Mouse (Mus musculus): ENCODE results near the gene P4hb. TPM values are rescaled to one million over a fixed set of nuclear protein-coding genes. Genes with fewer than 3 reads are reported as not detected.
A peak's percentile ranks its signal among the peaks of the same experiment; 100 is the strongest.
"Not testable (repeated sequence)": the region's sequence is repeated elsewhere in the genome, so short reads cannot be mapped to it uniquely, and the experiment has no call there.

P4hb gene
- polyA plus RNA-seq, 1 experiment from 2014 or later, result 252 TPM

DNA sequence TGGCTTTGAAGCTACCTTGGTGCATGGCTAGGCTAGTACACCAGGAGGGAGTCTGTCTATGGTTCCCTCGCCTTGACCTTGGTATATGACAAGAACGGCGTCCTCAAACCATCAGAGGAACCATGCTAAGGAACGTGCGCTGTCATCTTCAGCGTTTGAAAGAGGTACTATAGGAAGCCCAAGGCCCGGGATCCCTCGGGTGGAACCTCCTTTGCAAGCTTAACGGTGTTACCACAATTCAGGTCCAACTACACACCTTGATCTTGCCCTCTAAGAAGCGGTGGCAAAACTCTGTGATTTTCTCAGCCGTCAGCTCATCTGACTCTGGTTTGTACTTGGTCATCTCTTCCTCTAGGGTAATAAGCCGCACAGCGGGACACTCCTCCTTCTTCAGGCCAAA, 10.1 kb downstream of the P4hb start:
- no peak overlapping the region for H3K9ac ChIP-seq (ENCODE audit: low read depth, low read length)
- peaks cover 66% of the 10 kb centered on the region for H3K36me3 ChIP-seq (ENCODE audit: control insufficient read depth, insufficient read depth, low read length)
- 97% methylated on average over 13 of the region's 13 CpGs for WGBS
- H3K27me3 ChIP-seq (replicated peaks; ENCODE audit: control insufficient read depth, insufficient read depth, low read length), result no peaks in the 10 kb centered on the region
- H3K27ac ChIP-seq (ENCODE audit: low read depth, low read length), result no peak overlapping the region
- no peak for ATAC-seq
- H3K9me3 ChIP-seq (ENCODE audit: control insufficient read depth, low read length), result no peaks in the 10 kb centered on the region
- H3K4me2 ChIP-seq (ENCODE audit: low read length), result no peak overlapping the region
- H3K4me3 ChIP-seq (ENCODE audit: low read length), result no peak overlapping the region
- no peaks in the 10 kb centered on the region for H3K4me1 ChIP-seq (ENCODE audit: control insufficient read depth, insufficient read depth, low read depth, low read length)

DNA sequence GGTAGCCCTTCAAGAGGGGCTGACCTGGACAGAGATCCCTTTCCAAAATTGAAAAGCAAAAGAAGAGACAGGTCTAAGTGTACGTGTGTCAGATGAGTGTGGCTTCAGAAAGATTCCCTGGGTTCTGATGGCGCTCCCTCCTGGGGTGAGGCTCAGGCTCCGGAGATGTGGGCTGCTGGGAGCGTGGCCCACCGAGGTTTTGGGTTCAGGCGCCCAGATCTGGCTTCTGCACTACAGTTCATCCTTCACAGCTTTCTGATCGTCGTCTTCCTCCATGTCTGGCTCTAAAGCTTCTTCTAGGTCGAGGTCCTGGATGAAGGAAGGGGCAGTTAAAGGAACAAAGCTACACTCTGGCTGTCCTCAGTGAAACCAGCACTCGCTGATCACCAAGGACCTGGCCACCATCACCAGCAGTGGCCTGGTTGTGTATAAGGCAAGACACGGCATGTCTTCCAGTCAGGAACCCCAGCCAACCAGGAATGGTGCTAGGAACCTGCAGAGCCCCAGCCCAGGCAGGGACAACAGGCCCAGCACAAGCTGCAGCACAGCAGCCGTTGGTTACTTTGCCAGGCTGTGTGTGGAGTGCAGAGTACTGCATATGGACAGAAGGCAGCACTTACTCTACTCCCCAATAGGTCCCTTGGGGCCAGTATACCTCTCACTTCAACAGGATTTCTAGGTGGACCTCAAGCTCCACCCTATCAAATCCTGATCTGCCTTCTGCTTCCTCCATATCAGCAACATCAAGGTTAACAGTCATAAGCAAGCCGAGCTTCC, 11.9 kb downstream of the P4hb start:
- Histone ChIP-seq H3K4me1 (ENCODE audit: control insufficient read depth, insufficient read depth, low read depth, low read length) (no peaks in the 10 kb centered on the region), H3K27ac (ENCODE audit: low read depth, low read length) (no peak overlapping the region), H3K9ac (ENCODE audit: low read depth, low read length) (no peak overlapping the region), H3K9me3 (ENCODE audit: control insufficient read depth, low read length) (no peaks in the 10 kb centered on the region), H3K27me3 (replicated peaks; ENCODE audit: control insufficient read depth, insufficient read depth, low read length) (no peaks in the 10 kb centered on the region), H3K36me3 (ENCODE audit: control insufficient read depth, insufficient read depth, low read length) (peaks cover 57% of the 10 kb centered on the region), H3K4me2 (ENCODE audit: low read length) (no peak overlapping the region), H3K4me3 (ENCODE audit: low read length) (no peak overlapping the region)
- ATAC-seq, result no peak
- whole genome bisulfite sequencing, result 94% methylated on average over 13 of the region's 13 CpGs

DNA sequence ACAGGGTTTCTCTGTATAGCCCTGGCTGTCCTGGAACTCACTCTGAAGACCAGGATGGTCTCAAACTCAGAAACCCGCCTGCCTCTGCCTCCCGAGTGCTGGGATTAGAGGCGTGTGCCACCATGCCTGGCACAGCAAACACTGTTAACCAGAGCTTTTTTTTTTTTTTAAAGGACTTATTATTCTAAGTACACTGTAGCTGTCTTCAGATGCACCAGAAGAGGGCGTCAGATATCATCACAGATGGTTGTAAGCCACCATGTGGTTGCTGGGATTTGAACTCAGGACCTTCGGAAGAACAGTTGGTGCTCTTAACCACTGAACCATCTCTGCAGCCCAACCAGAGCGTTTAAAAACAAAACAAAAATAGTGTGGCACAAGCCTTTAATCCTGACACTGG, 14.2 kb downstream of the P4hb start:
- H3K4me3 ChIP-seq (ENCODE audit: low read length); H3K27ac ChIP-seq (ENCODE audit: low read depth, low read length); H3K27me3 ChIP-seq (replicated peaks; ENCODE audit: control insufficient read depth, insufficient read depth, low read length); H3K9ac ChIP-seq (ENCODE audit: low read depth, low read length); H3K4me2 ChIP-seq (ENCODE audit: low read length); H3K4me1 ChIP-seq (ENCODE audit: control insufficient read depth, insufficient read depth, low read depth, low read length); ATAC-seq; H3K9me3 ChIP-seq (ENCODE audit: control insufficient read depth, low read length): not testable (repeated sequence)
- H3K36me3 ChIP-seq (ENCODE audit: control insufficient read depth, insufficient read depth, low read length), result peaks cover 44% of the 10 kb centered on the region
- 88% methylated on average over 6 of the region's 6 CpGs for WGBS

DNA sequence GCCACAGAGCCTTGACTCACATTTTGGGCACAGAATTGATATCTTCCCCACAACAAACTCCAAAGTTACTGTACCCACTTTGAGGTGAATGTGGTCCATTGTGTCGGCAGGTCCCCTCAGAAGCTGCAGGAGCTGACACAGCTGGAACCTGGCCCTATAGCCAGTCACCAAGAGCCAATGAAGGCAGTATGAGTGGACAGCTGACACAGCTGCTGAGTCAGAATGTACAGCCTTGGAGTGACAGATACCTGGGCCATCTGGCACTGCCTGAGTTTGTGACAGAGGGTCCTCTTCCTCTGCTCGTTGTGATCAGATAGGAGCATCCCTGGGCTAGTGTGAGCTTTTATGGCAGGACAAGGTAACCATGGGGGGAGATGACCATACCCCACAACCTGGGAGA, 17.8 kb downstream of the P4hb start:
- no peak overlapping the region for H3K4me2 ChIP-seq (ENCODE audit: low read length)
- no peak overlapping the region for H3K9ac ChIP-seq (ENCODE audit: low read depth, low read length)
- 86% methylated on average over 2 of the region's 2 CpGs for WGBS
- no peak for ATAC-seq
- peaks cover 2% of the 10 kb centered on the region for H3K4me1 ChIP-seq (ENCODE audit: control insufficient read depth, insufficient read depth, low read depth, low read length)
- H3K27me3 ChIP-seq (replicated peaks; ENCODE audit: control insufficient read depth, insufficient read depth, low read length), result no peaks in the 10 kb centered on the region
- peaks cover 9% of the 10 kb centered on the region; the same call in 1 of the 2 replicates for H3K36me3 ChIP-seq (ENCODE audit: control insufficient read depth, insufficient read depth, low read length)
- no peak overlapping the region for H3K4me3 ChIP-seq (ENCODE audit: low read length)
- no peak overlapping the region for H3K27ac ChIP-seq (ENCODE audit: low read depth, low read length)
- no peaks in the 10 kb centered on the region for H3K9me3 ChIP-seq (ENCODE audit: control insufficient read depth, low read length)

DNA sequence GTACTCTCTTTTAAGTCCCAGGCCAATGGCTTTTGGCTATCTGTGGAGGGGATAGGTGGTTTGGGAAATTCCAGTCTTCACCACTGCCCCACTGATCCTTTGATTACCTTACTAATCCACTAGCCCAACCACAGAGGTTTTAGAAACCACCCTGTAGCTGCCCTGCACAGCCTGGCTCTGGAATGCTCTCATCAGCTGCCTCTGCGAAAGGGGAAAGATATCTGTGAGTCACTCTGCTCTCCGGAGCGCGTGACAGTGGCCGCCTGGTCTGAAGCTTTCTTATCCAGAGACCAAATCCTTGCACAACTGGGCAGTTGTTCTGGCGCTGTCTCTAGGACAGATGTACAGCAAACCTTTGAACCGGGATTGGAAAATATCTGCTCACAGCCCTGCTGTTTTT, 18.2 kb downstream of the P4hb start:
- peaks cover 6% of the 10 kb centered on the region for H3K4me1 ChIP-seq (ENCODE audit: control insufficient read depth, insufficient read depth, low read depth, low read length)
- H3K36me3 ChIP-seq (ENCODE audit: control insufficient read depth, insufficient read depth, low read length), result peaks cover 5% of the 10 kb centered on the region; the same call in 1 of the 2 replicates
- WGBS, result 86% methylated on average over 7 of the region's 7 CpGs
- no peak overlapping the region for H3K4me2 ChIP-seq (ENCODE audit: low read length)
- H3K27ac ChIP-seq (ENCODE audit: low read depth, low read length), result no peak overlapping the region
- H3K9ac ChIP-seq (ENCODE audit: low read depth, low read length), result no peak overlapping the region
- no peaks in the 10 kb centered on the region for H3K9me3 ChIP-seq (ENCODE audit: control insufficient read depth, low read length)
- no peaks in the 10 kb centered on the region for H3K27me3 ChIP-seq (replicated peaks; ENCODE audit: control insufficient read depth, insufficient read depth, low read length)
- H3K4me3 ChIP-seq (ENCODE audit: low read length), result no peak overlapping the region
- ATAC-seq, result no peak

DNA sequence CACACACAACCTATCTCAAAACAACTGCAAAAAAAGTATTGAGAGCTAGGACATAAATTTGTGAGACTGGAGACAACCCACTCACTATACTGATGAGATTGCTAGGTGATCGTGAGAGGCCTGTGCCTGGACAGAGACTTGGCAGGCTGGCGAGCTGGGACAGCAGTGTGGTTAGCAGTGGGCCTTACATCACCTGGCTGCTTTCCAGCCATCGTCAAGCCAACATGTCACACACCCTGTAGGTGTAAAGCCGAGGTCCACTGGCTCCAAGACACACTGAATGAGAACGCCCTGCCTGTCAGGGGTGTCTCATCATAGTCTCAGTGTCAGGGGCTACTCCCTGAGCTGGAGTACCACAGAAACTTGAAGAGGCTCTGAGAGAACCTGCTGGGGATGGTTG, 20.3 kb downstream of the P4hb start:
- H3K4me1 ChIP-seq (ENCODE audit: control insufficient read depth, insufficient read depth, low read depth, low read length), result peaks cover 18% of the 10 kb centered on the region
- no peaks in the 10 kb centered on the region for H3K9me3 ChIP-seq (ENCODE audit: control insufficient read depth, low read length)
- no peaks in the 10 kb centered on the region for H3K27me3 ChIP-seq (replicated peaks; ENCODE audit: control insufficient read depth, insufficient read depth, low read length)
- WGBS, result 83% methylated on average over 5 of the region's 5 CpGs
- no peak overlapping the region for H3K27ac ChIP-seq (ENCODE audit: low read depth, low read length)
- H3K36me3 ChIP-seq (ENCODE audit: control insufficient read depth, insufficient read depth, low read length), result no peaks in the 10 kb centered on the region
- no peak overlapping the region for H3K9ac ChIP-seq (ENCODE audit: low read depth, low read length)
- no peak overlapping the region for H3K4me2 ChIP-seq (ENCODE audit: low read length)
- no peak overlapping the region for H3K4me3 ChIP-seq (ENCODE audit: low read length)
- ATAC-seq, result no peak

GRCm38 (mm10) chr11:120550810-120551440, 22.1 kb downstream of the P4hb start, which contains the start of gene Ppp1r27:
Ppp1r27 (minus strand) TSS chr11:120551132.
- 93% methylated on average over 28 of the region's 28 CpGs for WGBS
- peak within 1 kb of the TSS; percentile 87 for H3K9ac ChIP-seq (ENCODE audit: low read depth, low read length)
- peaks cover 20% of the 10 kb centered on the region for H3K4me1 ChIP-seq (ENCODE audit: control insufficient read depth, insufficient read depth, low read depth, low read length)
- H3K27me3 ChIP-seq (replicated peaks; ENCODE audit: control insufficient read depth, insufficient read depth, low read length), result no peaks in the 10 kb centered on the region
- ATAC-seq, result no peak
- H3K27ac ChIP-seq (ENCODE audit: low read depth, low read length), result peak within 1 kb of the TSS; percentile 90
- no peaks in the 10 kb centered on the region for H3K9me3 ChIP-seq (ENCODE audit: control insufficient read depth, low read length)
- H3K4me2 ChIP-seq (ENCODE audit: low read length), result peak within 1 kb of the TSS; percentile 68
- peak within 1 kb of the TSS; percentile 71 for H3K4me3 ChIP-seq (ENCODE audit: low read length)
- no peaks in the 10 kb centered on the region for H3K36me3 ChIP-seq (ENCODE audit: control insufficient read depth, insufficient read depth, low read length)

DNA sequence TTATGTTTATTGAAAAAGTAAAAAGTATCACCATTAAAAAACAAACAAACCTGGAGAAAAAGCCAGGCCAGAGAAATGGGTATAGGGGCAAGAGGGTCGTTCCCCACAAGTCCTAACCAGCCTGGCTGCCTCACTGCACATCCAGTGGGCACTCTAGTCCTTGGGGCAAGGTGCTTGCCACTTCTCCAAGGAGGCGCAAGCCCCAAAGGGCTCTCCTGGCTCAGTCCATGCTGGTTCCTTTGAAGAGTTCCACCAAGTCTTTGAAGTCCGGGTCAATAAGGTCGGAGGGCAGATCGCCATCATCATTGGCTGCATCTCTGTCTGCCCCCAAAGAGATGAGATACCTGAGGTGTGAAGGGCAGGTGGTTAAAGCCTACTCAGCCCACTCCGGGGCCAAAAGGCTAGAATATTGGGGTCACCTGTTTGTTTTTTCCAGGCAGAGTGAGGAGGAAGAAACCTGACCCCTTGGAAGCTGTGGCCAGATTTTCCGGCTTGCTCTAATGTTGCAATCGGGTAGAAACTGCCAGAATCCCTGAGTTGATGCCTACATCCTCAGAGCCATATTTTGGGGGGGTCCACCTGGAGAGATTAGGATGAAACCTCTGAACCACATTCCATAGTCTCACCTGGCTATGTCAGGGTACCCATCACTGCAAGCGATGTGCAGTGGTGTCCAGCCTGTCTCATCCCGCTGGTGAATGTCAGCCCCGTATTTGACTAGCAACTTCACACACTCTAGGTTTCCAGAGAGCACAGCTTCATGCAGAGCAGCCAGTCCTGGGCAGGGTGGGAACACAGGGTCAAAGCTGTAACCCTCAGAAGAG, 22.9 kb downstream of the P4hb start:
- H3K36me3 ChIP-seq (ENCODE audit: control insufficient read depth, insufficient read depth, low read length), result no peaks in the 10 kb centered on the region
- H3K4me3 ChIP-seq (ENCODE audit: low read length), result peak overlapping the region; percentile 71
- H3K27me3 ChIP-seq (replicated peaks; ENCODE audit: control insufficient read depth, insufficient read depth, low read length), result no peaks in the 10 kb centered on the region
- 74% methylated on average over 11 of the region's 11 CpGs for WGBS
- no peaks in the 10 kb centered on the region for H3K9me3 ChIP-seq (ENCODE audit: control insufficient read depth, low read length)
- H3K27ac ChIP-seq (ENCODE audit: low read depth, low read length), result peak overlapping the region; percentile 90
- peak; percentile 1; the same call in 1 of the 2 replicates for ATAC-seq
- H3K4me1 ChIP-seq (ENCODE audit: control insufficient read depth, insufficient read depth, low read depth, low read length), result peaks cover 20% of the 10 kb centered on the region
- peak overlapping the region; percentile 68 for H3K4me2 ChIP-seq (ENCODE audit: low read length)
- peak overlapping the region; percentile 87 for H3K9ac ChIP-seq (ENCODE audit: low read depth, low read length)
